Mouse (Mus musculus): ENCODE data around the gene Chrna1. TPM values are rescaled to one million over a fixed set of nuclear protein-coding genes. Genes with fewer than 3 reads are reported as not detected.

The Chrna1 gene
- polyA plus RNA-seq, 1 experiment from 2014 or later = 0.66 TPM

DNA sequence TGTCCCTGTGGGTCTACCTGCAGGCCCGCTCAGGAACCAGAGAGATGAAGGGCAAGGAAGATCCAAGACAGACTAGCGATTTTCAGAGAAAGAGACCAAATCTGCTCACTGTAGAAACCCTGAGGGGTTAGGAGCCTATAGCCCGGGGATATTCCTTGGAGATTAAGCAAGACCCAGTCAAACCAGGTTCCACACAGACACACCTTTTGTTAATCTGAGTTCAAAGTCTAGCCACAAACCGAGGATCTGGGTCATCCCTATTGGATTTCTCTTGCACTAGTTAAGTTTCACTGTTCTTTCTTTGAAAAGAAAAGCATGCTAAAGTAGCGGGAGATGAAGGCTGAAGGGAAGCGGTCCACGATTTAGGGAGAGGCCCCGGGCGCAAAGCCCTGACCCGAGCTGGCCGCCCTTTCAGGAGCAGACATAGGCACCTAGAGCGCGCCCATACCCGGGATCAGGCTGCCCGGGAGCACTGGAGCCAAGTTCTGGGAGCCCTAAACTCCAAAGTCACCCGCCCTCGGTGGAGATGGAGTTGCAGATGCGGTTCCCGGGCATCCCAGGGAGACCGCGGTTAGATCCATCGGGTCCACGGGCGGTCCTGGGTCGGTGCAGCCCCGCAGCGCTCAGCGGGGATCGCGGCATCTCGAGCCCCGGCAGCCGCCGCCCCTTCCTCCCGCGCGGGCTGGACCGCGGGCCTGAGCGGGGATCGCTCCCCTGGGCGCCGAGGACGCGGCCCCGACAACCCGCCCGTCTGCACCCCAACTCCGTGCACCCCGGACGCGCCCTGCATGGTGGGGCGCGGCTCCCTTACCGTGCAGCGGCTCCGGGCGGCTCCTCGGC, 51.4 kb downstream of the Chrna1 start:
- Histone ChIP-seq H3K4me1 (replicated peaks; ENCODE audit: control insufficient read depth, insufficient read depth, low read length) (peaks cover 38% of the 10 kb centered on the region), H3K27me3 (replicated peaks; ENCODE audit: control insufficient read depth, insufficient read depth, low read length) (no peaks in the 10 kb centered on the region), H3K36me3 (ENCODE audit: control insufficient read depth, insufficient read depth, low read length) (no peaks in the 10 kb centered on the region), H3K9me3 (ENCODE audit: control insufficient read depth, low read length) (no peaks in the 10 kb centered on the region), H3K27ac (ENCODE audit: low read depth, low read length) (peak overlapping the region; percentile 75), H3K4me3 (ENCODE audit: low read depth, low read length) (peak overlapping the region; percentile 73), H3K4me2 (peak overlapping the region; percentile 91), H3K9ac (ENCODE audit: low read depth, low read length) (peak overlapping the region; percentile 86)
- 3% methylated on average over 59 of the region's 59 CpGs for WGBS
- ATAC-seq (replicated peaks; ENCODE audit: low FRiP score) (peak; percentile 74), DNase-seq (ENCODE audit: low spot score) (peak; percentile 62)

DNA sequence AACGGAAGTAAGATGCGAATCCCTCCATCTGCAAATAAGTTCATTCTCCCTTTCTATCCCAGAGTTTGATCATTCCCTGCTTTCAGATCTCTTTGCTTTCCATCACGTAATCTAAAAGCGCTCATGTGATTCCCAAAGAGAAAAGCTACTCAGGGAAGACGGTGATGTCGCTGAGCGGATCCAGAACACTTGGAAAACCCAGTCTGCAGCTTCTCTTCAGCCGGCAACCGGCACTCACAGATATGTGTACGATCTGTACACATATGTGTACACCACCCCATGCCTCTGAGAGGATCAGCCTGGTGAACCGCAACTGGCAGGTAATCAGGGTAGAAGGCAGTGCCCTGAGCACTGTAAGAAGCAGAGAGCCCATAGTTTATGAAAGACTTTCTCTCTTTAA, 52.2 kb downstream of the Chrna1 start:
- DNase-seq (ENCODE audit: low spot score) (no peak), ATAC-seq (replicated peaks; ENCODE audit: low FRiP score) (no peak)
- H3K9ac ChIP-seq (ENCODE audit: low read depth, low read length) = no peak overlapping the region; the same call in 1 of the 2 replicates
- H3K27me3 ChIP-seq (replicated peaks; ENCODE audit: control insufficient read depth, insufficient read depth, low read length) = no peaks in the 10 kb centered on the region
- no peak overlapping the region for H3K27ac ChIP-seq (ENCODE audit: low read depth, low read length)
- peak overlapping the region; percentile 73; the same call in 1 of the 2 replicates for H3K4me3 ChIP-seq (ENCODE audit: low read depth, low read length)
- peak overlapping the region; percentile 91 for H3K4me2 ChIP-seq
- peaks cover 45% of the 10 kb centered on the region for H3K4me1 ChIP-seq (replicated peaks; ENCODE audit: control insufficient read depth, insufficient read depth, low read length)
- H3K9me3 ChIP-seq (ENCODE audit: control insufficient read depth, low read length) = no peaks in the 10 kb centered on the region
- WGBS = 81% methylated on average over 11 of the region's 11 CpGs
- no peaks in the 10 kb centered on the region for H3K36me3 ChIP-seq (ENCODE audit: control insufficient read depth, insufficient read depth, low read length)

DNA sequence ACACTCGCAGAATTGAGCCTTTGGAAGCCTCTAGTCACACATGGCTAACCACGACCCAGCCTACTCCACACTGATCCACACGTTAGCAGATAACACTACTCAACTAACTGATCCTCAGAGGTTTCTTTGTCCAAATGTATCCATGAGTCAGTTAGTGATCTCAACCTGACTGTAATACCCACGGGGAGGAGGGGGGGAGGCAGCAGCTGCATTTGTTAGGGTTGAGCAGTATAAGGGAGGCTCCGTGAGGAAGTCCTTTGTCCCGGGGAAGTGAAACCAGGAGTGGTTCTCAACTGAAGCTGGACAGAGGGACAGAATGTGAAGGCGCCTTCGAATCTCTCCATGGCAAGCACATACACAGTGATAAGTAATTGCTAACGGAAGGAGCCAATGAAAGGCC, 53.4 kb downstream of the Chrna1 start:
- Histone ChIP-seq H3K4me3 (ENCODE audit: low read depth, low read length) (no peak overlapping the region), H3K27me3 (replicated peaks; ENCODE audit: control insufficient read depth, insufficient read depth, low read length) (no peaks in the 10 kb centered on the region), H3K36me3 (ENCODE audit: control insufficient read depth, insufficient read depth, low read length) (no peaks in the 10 kb centered on the region), H3K9me3 (ENCODE audit: control insufficient read depth, low read length) (no peaks in the 10 kb centered on the region), H3K9ac (ENCODE audit: low read depth, low read length) (no peak overlapping the region), H3K27ac (ENCODE audit: low read depth, low read length) (no peak overlapping the region), H3K4me1 (replicated peaks; ENCODE audit: control insufficient read depth, insufficient read depth, low read length) (peaks cover 54% of the 10 kb centered on the region), H3K4me2 (no peak overlapping the region)
- ATAC-seq (replicated peaks; ENCODE audit: low FRiP score) (no peak), DNase-seq (ENCODE audit: low spot score) (no peak)
- 68% methylated on average over 9 of the region's 9 CpGs for WGBS

DNA sequence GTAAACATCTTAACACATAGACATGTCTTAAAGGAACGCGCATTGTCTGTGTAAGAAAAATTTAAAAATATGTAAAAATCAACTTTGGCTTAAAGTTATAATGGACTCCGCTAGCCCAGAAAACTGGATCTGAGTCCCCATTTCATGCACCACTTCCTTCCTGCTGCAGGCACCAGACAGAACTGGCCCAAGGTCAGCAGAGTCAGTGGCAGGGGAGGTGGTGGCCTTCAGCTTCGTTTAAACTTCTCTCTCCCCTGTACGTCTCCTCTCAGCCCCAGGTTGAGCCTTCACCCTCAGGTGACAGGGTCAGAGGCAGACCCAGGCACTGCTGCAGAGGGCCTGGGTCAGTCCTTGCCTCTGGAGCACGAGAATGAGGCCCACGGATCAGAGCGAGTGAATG, 57.2 kb downstream of the Chrna1 start:
- peak overlapping the region; percentile 21; the same call in 1 of the 2 replicates for H3K27ac ChIP-seq (ENCODE audit: low read depth, low read length)
- whole genome bisulfite sequencing = 65% methylated on average over 8 of the region's 8 CpGs

DNA sequence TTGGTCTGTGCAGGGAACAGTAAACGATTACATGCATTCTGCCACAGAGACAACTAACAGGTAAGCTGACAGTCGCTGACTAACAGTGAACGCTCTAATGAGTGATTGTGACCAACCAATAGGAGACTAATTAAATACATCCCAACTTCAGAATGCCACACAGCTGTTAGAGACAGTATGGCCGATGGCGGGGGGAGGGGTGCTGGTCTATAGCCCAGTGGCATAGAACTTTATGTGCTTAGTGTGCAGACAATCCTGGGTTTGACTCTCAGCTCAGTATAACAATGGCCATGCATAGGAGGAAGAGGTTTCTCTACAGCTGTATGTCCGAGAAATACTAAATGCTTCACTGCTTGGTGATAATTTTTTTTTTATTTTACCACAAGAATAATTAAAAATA, 57.8 kb downstream of the Chrna1 start:
- DNase-seq (ENCODE audit: low spot score) (no peak), ATAC-seq (replicated peaks; ENCODE audit: low FRiP score) (no peak)
- no peak overlapping the region for H3K4me3 ChIP-seq (ENCODE audit: low read depth, low read length)
- no peaks in the 10 kb centered on the region for H3K36me3 ChIP-seq (ENCODE audit: control insufficient read depth, insufficient read depth, low read length)
- peaks cover 31% of the 10 kb centered on the region for H3K4me1 ChIP-seq (replicated peaks; ENCODE audit: control insufficient read depth, insufficient read depth, low read length)
- no peak overlapping the region for H3K9ac ChIP-seq (ENCODE audit: low read depth, low read length)
- H3K9me3 ChIP-seq (ENCODE audit: control insufficient read depth, low read length) = no peaks in the 10 kb centered on the region
- H3K4me2 ChIP-seq = no peak overlapping the region
- no peak overlapping the region for H3K27ac ChIP-seq (ENCODE audit: low read depth, low read length)
- H3K27me3 ChIP-seq (replicated peaks; ENCODE audit: control insufficient read depth, insufficient read depth, low read length) = no peaks in the 10 kb centered on the region
- 74% methylated on average over 6 of the region's 6 CpGs for WGBS

More for the DNA sequence above, 57.2 kb downstream of the Chrna1 start:
- Histone ChIP-seq H3K36me3 (ENCODE audit: control insufficient read depth, insufficient read depth, low read length) (no peaks in the 10 kb centered on the region), H3K9me3 (ENCODE audit: control insufficient read depth, low read length) (no peaks in the 10 kb centered on the region), H3K4me1 (replicated peaks; ENCODE audit: control insufficient read depth, insufficient read depth, low read length) (peaks cover 35% of the 10 kb centered on the region), H3K4me3 (ENCODE audit: low read depth, low read length) (no peak overlapping the region), H3K4me2 (no peak overlapping the region), H3K27me3 (replicated peaks; ENCODE audit: control insufficient read depth, insufficient read depth, low read length) (no peaks in the 10 kb centered on the region), H3K9ac (ENCODE audit: low read depth, low read length) (no peak overlapping the region)
- DNase-seq (ENCODE audit: low spot score) (no peak), ATAC-seq (replicated peaks; ENCODE audit: low FRiP score) (no peak)

DNA sequence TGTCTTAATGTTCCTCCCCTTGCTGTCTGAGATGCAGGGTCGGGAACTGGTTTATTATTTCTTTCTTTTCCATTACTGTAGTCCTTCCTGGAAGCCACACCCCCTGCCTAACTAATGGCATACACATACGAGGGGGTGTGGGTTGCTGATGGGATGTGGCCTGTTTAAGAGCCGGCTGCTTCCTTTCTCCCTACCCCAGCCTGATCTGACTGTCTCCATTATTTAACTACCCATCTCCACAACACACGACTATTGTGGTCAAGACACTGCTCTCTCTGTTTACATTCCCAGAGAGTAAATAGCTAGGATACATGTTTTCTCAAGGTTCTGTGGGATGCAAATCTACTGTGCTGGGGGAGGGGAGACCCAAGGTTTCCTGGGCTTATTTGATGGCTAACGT, 58.4 kb downstream of the Chrna1 start:
- Histone ChIP-seq H3K4me1 (replicated peaks; ENCODE audit: control insufficient read depth, insufficient read depth, low read length) (peaks cover 26% of the 10 kb centered on the region), H3K27ac (ENCODE audit: low read depth, low read length) (no peak overlapping the region), H3K9ac (ENCODE audit: low read depth, low read length) (no peak overlapping the region), H3K4me3 (ENCODE audit: low read depth, low read length) (no peak overlapping the region), H3K9me3 (ENCODE audit: control insufficient read depth, low read length) (no peaks in the 10 kb centered on the region), H3K4me2 (no peak overlapping the region), H3K36me3 (ENCODE audit: control insufficient read depth, insufficient read depth, low read length) (no peaks in the 10 kb centered on the region), H3K27me3 (replicated peaks; ENCODE audit: control insufficient read depth, insufficient read depth, low read length) (no peaks in the 10 kb centered on the region)
- ATAC-seq (replicated peaks; ENCODE audit: low FRiP score) (peak; percentile 54), DNase-seq (ENCODE audit: low spot score) (no peak)
- 23% methylated on average over 5 of the region's 5 CpGs for WGBS

DNA sequence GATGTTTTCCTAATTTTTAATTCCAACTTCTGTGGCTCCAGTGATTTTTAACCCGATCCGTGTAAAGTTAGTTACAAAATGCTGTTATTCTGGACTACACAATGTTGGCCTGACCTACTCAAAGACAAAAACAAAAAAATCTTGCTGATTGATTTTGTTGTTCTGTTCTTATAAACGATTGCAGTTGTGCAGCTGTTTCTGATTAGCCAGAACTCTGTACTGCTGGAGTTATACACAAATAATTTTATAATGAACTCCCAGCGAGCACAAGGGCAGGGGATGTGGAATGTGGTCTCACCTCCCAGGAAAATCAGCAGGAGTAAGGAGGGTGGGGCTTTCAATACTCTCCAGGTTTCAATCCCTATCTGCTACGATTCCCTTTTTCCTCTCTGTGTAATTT, 61.2 kb downstream of the Chrna1 start:
- peaks cover 22% of the 10 kb centered on the region for H3K4me1 ChIP-seq (replicated peaks; ENCODE audit: control insufficient read depth, insufficient read depth, low read length)
- no peak overlapping the region for H3K4me3 ChIP-seq (ENCODE audit: low read depth, low read length)
- no peak overlapping the region for H3K4me2 ChIP-seq
- H3K27me3 ChIP-seq (replicated peaks; ENCODE audit: control insufficient read depth, insufficient read depth, low read length) = no peaks in the 10 kb centered on the region
- no peaks in the 10 kb centered on the region for H3K36me3 ChIP-seq (ENCODE audit: control insufficient read depth, insufficient read depth, low read length)
- no peak for DNase-seq (ENCODE audit: low spot score)
- H3K9me3 ChIP-seq (ENCODE audit: control insufficient read depth, low read length) = no peaks in the 10 kb centered on the region
- H3K27ac ChIP-seq (ENCODE audit: low read depth, low read length) = no peak overlapping the region
- no peak for ATAC-seq (replicated peaks; ENCODE audit: low FRiP score)
- H3K9ac ChIP-seq (ENCODE audit: low read depth, low read length) = no peak overlapping the region
- WGBS = 79% methylated on average over 5 of the region's 5 CpGs

DNA sequence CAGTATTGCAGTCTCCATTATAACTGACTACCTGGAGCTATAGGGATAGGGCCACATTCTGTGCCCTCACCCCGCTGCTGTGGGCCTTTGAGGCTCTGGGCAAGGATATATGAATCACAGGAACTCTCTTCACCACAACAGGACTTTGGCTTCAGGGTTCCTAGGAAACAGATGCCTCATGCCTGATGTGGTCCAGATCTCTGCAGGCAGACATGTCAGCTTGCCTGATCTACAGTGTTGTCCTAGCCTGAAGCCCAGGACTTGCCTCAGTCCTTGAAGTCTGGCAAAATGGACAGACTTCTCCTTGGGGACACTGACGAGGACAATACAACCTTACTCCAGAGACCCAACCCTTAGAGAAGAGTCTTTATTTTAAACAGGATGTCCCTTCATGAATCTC, 61.8 kb downstream of the Chrna1 start:
- no peaks in the 10 kb centered on the region for H3K36me3 ChIP-seq (ENCODE audit: control insufficient read depth, insufficient read depth, low read length)
- no peak for DNase-seq (ENCODE audit: low spot score)
- no peak overlapping the region for H3K9ac ChIP-seq (ENCODE audit: low read depth, low read length)
- H3K9me3 ChIP-seq (ENCODE audit: control insufficient read depth, low read length) = no peaks in the 10 kb centered on the region
- H3K4me1 ChIP-seq (replicated peaks; ENCODE audit: control insufficient read depth, insufficient read depth, low read length) = peaks cover 16% of the 10 kb centered on the region
- H3K27me3 ChIP-seq (replicated peaks; ENCODE audit: control insufficient read depth, insufficient read depth, low read length) = no peaks in the 10 kb centered on the region
- no peak for ATAC-seq (replicated peaks; ENCODE audit: low FRiP score)
- H3K4me2 ChIP-seq = no peak overlapping the region
- WGBS = 80% methylated on average over 2 of the region's 2 CpGs
- H3K27ac ChIP-seq (ENCODE audit: low read depth, low read length) = no peak overlapping the region
- H3K4me3 ChIP-seq (ENCODE audit: low read depth, low read length) = no peak overlapping the region

DNA sequence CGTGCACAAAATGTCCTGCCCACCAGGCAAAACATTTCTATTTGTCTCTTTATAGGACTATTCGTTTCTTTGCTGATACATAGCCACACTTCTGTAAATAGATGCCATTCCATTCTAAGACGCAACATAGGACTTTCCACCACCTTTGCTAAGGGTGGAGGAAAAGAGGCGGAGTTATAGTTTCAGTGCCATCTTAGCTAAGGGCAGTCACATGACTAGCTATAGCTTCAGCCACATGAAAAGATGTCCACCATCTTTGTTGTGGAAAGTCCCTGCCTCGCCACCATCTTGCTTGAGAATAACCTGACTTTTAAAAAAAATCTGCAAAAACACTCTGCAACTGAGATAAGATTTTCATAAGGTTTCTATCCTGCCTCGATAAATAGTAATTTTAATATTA, 66.0 kb downstream of the Chrna1 start:
- Histone ChIP-seq H3K4me2 (no peak overlapping the region), H3K9ac (ENCODE audit: low read depth, low read length) (no peak overlapping the region), H3K27me3 (replicated peaks; ENCODE audit: control insufficient read depth, insufficient read depth, low read length) (no peaks in the 10 kb centered on the region), H3K9me3 (ENCODE audit: control insufficient read depth, low read length) (no peaks in the 10 kb centered on the region), H3K4me1 (replicated peaks; ENCODE audit: control insufficient read depth, insufficient read depth, low read length) (peaks cover 9% of the 10 kb centered on the region; the same call in 1 of the 2 replicates), H3K27ac (ENCODE audit: low read depth, low read length) (no peak overlapping the region), H3K4me3 (ENCODE audit: low read depth, low read length) (no peak overlapping the region), H3K36me3 (ENCODE audit: control insufficient read depth, insufficient read depth, low read length) (no peaks in the 10 kb centered on the region)
- WGBS = 84% methylated on average over 6 of the region's 6 CpGs
- DNase-seq (ENCODE audit: low spot score) (no peak), ATAC-seq (replicated peaks; ENCODE audit: low FRiP score) (no peak)

All from liver, embryonic 11.5 days (tissue).